Mouse (Mus musculus): Measurements from ENCODE around the gene Atp6v1c2. TPM values are rescaled to one million over a fixed set of nuclear protein-coding genes. Genes with fewer than 3 reads are reported as not detected.

The Atp6v1c2 gene
- polyA plus RNA-seq, 1 experiment from 2014 or later = 16.3 TPM

DNA sequence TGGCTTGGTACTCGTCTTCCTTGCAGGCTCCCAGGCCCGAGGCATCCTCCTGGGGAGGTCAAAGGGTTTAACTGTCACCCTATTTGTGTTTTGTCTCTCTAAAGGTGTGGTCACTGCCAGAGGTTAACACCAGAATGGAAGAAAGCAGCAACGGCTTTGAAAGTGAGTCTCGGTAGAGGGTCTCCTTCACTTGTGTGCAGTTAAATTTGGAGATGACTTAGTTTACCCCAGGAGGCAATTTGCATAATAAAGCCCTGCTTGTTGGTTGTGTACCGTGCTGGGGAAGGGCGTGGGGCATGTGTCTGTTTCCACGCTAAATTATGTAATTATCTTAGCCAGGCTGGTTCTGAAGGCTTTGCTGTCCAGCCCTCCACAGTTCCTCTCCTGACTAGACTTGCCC lies 55.3 kb downstream of the Atp6v1c2 start:
- H3K4me1 ChIP-seq (replicated peaks; ENCODE audit: control insufficient read depth, insufficient read depth) = no peaks in the 10 kb centered on the region
- no peaks in the 10 kb centered on the region for H3K27me3 ChIP-seq (ENCODE audit: control insufficient read depth, insufficient read depth, low read length)
- ATAC-seq (ENCODE audit: low FRiP score, low TSS enrichment) (no peak), DNase-seq (ENCODE audit: low spot score) (no peak)
- no peak overlapping the region for H3K4me3 ChIP-seq (ENCODE audit: low read depth, low read length)
- no peak overlapping the region for H3K9ac ChIP-seq (ENCODE audit: low read length)
- TF ChIP-seq EP300 (optimal IDR thresholded peaks at IDR 0.05) = no peak
- TF ChIP-seq CTCF (IDR thresholded peaks at IDR 0.05; ENCODE audit: low read depth) = no peak
- peaks cover 39% of the 10 kb centered on the region for H3K36me3 ChIP-seq (ENCODE audit: control insufficient read depth, insufficient read depth, low read length)
- WGBS = 84% methylated on average over 7 of the region's 7 CpGs
- H3K27ac ChIP-seq (replicated peaks) = no peak overlapping the region
- H3K9me3 ChIP-seq (ENCODE audit: control insufficient read depth, low read length) = no peaks in the 10 kb centered on the region
- no peak overlapping the region for H3K4me2 ChIP-seq (replicated peaks; ENCODE audit: low read depth)

DNA sequence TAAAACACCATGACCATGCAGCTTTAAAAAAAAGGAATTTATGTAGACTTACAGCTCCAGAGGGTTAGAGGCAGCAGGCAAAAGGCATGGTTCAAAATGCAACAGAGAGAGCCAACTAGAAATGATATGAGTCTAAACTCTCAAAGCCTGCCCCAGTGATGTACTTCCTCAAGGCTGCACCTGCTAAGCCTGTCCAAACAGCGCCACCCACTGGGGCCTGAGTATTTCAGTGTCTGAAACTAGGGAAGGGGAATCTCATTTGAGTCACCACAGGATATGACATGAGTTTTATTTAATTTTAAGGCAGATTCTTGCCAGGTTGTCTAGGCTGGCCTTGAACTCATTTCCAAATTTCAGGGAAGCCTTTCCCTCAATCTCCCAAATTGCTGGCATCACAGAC lies 57.9 kb downstream of the Atp6v1c2 start:
- no peaks in the 10 kb centered on the region for H3K27me3 ChIP-seq (ENCODE audit: control insufficient read depth, insufficient read depth, low read length)
- H3K4me1 ChIP-seq (replicated peaks; ENCODE audit: control insufficient read depth, insufficient read depth) = peaks cover 4% of the 10 kb centered on the region; the same call in 1 of the 2 replicates
- no peak overlapping the region for H3K27ac ChIP-seq (replicated peaks)
- H3K4me2 ChIP-seq (replicated peaks; ENCODE audit: low read depth) = no peak overlapping the region
- peak; percentile 62 for DNase-seq (ENCODE audit: low spot score)
- no peak for TF ChIP-seq EP300 (optimal IDR thresholded peaks at IDR 0.05)
- peak; percentile 72 for TF ChIP-seq CTCF (IDR thresholded peaks at IDR 0.05; ENCODE audit: low read depth)
- no peak overlapping the region for H3K9ac ChIP-seq (ENCODE audit: low read length)
- ATAC-seq (ENCODE audit: low FRiP score, low TSS enrichment) = no peak
- H3K36me3 ChIP-seq (ENCODE audit: control insufficient read depth, insufficient read depth, low read length) = peaks cover 23% of the 10 kb centered on the region
- H3K4me3 ChIP-seq (ENCODE audit: low read depth, low read length) = no peak overlapping the region
- 67% methylated on average over 1 of the region's 1 CpGs for WGBS
- no peaks in the 10 kb centered on the region for H3K9me3 ChIP-seq (ENCODE audit: control insufficient read depth, low read length)

DNA sequence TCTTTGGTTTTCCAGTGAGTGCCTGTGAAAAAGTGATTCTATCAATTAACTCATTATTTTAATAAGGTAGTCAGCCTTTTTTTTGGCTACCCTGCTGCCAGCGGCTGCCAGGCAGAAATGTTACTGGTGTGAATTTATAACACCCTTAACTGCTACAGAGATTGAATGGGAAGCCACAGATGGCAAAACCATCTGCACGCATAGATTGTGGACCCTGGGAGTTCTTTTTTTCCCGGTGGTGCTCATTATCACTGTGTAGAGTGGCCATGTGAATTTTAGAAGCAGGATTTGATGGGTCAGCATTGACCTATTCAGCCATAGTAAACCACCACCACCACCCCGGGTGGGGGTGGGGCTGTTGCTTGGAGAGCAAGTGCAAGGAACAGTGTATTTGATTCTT lies 61.8 kb downstream of the Atp6v1c2 start:
- Histone ChIP-seq H3K4me2 (replicated peaks; ENCODE audit: low read depth) (peak overlapping the region; percentile 66), H3K4me3 (ENCODE audit: low read depth, low read length) (peak overlapping the region; percentile 92), H3K36me3 (ENCODE audit: control insufficient read depth, insufficient read depth, low read length) (peaks cover 14% of the 10 kb centered on the region; the same call in 1 of the 2 replicates), H3K27me3 (ENCODE audit: control insufficient read depth, insufficient read depth, low read length) (no peaks in the 10 kb centered on the region), H3K27ac (replicated peaks) (no peak overlapping the region), H3K9ac (ENCODE audit: low read length) (peak overlapping the region; percentile 86), H3K9me3 (ENCODE audit: control insufficient read depth, low read length) (no peaks in the 10 kb centered on the region), H3K4me1 (replicated peaks; ENCODE audit: control insufficient read depth, insufficient read depth) (peaks cover 4% of the 10 kb centered on the region; the same call in 1 of the 2 replicates)
- ATAC-seq (ENCODE audit: low FRiP score, low TSS enrichment) (no peak), DNase-seq (ENCODE audit: low spot score) (peak; percentile 27)
- TF ChIP-seq CTCF (IDR thresholded peaks at IDR 0.05; ENCODE audit: low read depth) = no peak
- no peak for TF ChIP-seq EP300 (optimal IDR thresholded peaks at IDR 0.05)
- WGBS = 8% methylated on average over 4 of the region's 4 CpGs

DNA sequence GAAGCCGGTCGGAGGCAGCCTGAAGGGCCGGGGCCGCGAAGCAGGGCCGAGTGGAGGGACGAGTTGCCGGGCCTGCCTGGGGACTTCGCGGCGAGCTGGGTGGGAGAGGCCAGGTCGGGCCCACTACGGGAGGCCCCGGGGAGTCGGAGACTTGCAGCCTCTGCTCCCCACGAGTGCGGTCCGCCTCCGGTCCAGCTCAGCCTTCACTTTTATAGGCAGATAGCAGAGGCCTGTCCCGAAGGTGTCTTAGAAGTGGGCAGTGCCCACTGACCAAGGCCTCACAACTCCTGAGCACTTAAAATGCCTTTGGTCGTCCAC lies 62.5 kb downstream of the Atp6v1c2 start:
- Histone ChIP-seq H3K4me3 (ENCODE audit: low read depth, low read length) (peak overlapping the region; percentile 92), H3K9ac (ENCODE audit: low read length) (peak overlapping the region; percentile 86), H3K27me3 (ENCODE audit: control insufficient read depth, insufficient read depth, low read length) (no peaks in the 10 kb centered on the region), H3K9me3 (ENCODE audit: control insufficient read depth, low read length) (no peaks in the 10 kb centered on the region), H3K4me1 (replicated peaks; ENCODE audit: control insufficient read depth, insufficient read depth) (peaks cover 4% of the 10 kb centered on the region; the same call in 1 of the 2 replicates), H3K4me2 (replicated peaks; ENCODE audit: low read depth) (peak overlapping the region; percentile 66), H3K27ac (replicated peaks) (peak overlapping the region; percentile 78), H3K36me3 (ENCODE audit: control insufficient read depth, insufficient read depth, low read length) (peaks cover 12% of the 10 kb centered on the region; the same call in 1 of the 2 replicates)
- under 1% methylated on average over 21 of the region's 21 CpGs for WGBS
- no peak for TF ChIP-seq CTCF (IDR thresholded peaks at IDR 0.05; ENCODE audit: low read depth)
- TF ChIP-seq EP300 (optimal IDR thresholded peaks at IDR 0.05) = no peak
- peak; percentile 71 for ATAC-seq (ENCODE audit: low FRiP score, low TSS enrichment)
- DNase-seq (ENCODE audit: low spot score) = no peak

DNA sequence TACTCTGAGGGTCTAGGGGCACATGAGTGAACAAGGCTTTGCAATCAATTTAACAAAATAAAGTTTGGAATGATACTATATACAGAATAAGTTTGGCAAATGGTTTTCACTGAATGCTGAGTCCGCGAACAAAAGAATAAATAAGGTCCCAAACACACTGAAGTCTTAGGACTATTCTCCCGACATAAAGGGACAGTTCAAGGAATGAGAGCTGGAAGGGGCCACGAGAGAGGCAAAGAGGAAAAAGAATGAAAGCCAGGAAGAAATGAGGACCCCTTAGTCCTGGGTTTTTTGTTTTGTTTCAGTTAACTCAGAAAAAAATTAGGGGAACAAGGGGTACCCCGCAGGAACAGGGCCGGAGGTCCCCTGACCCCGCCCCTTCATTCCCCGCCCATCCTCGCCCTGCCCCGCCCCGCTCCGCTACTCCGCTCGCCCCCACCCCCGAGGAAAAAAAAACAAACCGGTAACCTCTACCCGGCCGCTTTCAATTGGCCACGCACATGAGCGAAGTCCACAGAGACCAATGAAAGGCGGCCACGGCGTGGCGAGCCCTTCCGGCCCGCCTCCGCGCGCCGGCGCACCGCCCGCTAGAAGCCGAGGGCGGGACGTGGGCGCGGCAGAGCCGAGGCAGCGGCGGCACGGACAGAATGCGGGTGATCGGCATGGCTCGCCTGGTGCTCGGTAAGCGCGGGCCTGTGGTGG lies 63.0 kb downstream of the Atp6v1c2 start, which contains the start of gene Pdia6:
Pdia6 (plus strand) TSS at position 575 of the 702 bp plus-strand sequence.
- under 1% methylated on average over 47 of the region's 48 CpGs for WGBS
- peak; percentile 100 for ATAC-seq (ENCODE audit: low FRiP score, low TSS enrichment)

DNA sequence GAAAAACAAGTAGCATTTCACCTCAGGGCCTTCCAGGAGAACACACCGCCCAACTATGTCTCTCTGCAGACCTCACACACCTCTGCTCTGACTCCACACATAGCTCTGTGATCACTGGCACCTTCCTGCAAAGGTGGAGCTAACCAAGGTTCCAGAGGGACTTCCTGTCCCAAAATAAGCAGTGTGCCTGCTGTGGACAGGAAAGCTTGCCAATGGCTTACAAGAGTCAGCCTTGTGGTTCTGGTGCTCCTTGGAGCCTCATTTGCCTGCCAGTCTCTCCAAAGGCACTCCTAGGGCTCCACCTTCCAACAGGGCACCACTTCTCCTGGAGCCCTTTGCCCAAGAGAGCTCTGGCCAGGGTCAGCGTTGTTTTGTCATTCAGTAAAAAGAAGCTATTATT lies 64.3 kb downstream of the Atp6v1c2 start:
- DNase-seq (ENCODE audit: low spot score) = no peak
- no peak overlapping the region for H3K4me3 ChIP-seq (ENCODE audit: low read depth, low read length)
- no peaks in the 10 kb centered on the region for H3K36me3 ChIP-seq (ENCODE audit: control insufficient read depth, insufficient read depth, low read length)
- no peak for TF ChIP-seq EP300 (optimal IDR thresholded peaks at IDR 0.05)
- no peak for TF ChIP-seq CTCF (IDR thresholded peaks at IDR 0.05; ENCODE audit: low read depth)
- H3K9ac ChIP-seq (ENCODE audit: low read length) = no peak overlapping the region
- no peaks in the 10 kb centered on the region for H3K9me3 ChIP-seq (ENCODE audit: control insufficient read depth, low read length)
- ATAC-seq (ENCODE audit: low FRiP score, low TSS enrichment) = no peak
- no peaks in the 10 kb centered on the region for H3K27me3 ChIP-seq (ENCODE audit: control insufficient read depth, insufficient read depth, low read length)
- peaks cover 4% of the 10 kb centered on the region; the same call in 1 of the 2 replicates for H3K4me1 ChIP-seq (replicated peaks; ENCODE audit: control insufficient read depth, insufficient read depth)
- no peak overlapping the region for H3K27ac ChIP-seq (replicated peaks)
- WGBS = 78% methylated on average over 2 of the region's 2 CpGs
- H3K4me2 ChIP-seq (replicated peaks; ENCODE audit: low read depth) = no peak overlapping the region

More for the DNA sequence above, 63.0 kb downstream of the Atp6v1c2 start, which contains the start of gene Pdia6:
- H3K36me3 ChIP-seq (ENCODE audit: control insufficient read depth, insufficient read depth, low read length) = peaks cover 7% of the 10 kb centered on the region; the same call in 1 of the 2 replicates
- H3K9me3 ChIP-seq (ENCODE audit: control insufficient read depth, low read length) = no peaks in the 10 kb centered on the region
- H3K27ac ChIP-seq (replicated peaks) = peak within 1 kb of the TSS; percentile 78
- H3K4me1 ChIP-seq (replicated peaks; ENCODE audit: control insufficient read depth, insufficient read depth) = peaks cover 4% of the 10 kb centered on the region; the same call in 1 of the 2 replicates
- DNase-seq (ENCODE audit: low spot score) = peak; percentile 95
- H3K9ac ChIP-seq (ENCODE audit: low read length) = peak within 1 kb of the TSS; percentile 86
- no peak for TF ChIP-seq EP300 (optimal IDR thresholded peaks at IDR 0.05)
- no peak for TF ChIP-seq CTCF (IDR thresholded peaks at IDR 0.05; ENCODE audit: low read depth)
- H3K4me2 ChIP-seq (replicated peaks; ENCODE audit: low read depth) = peak within 1 kb of the TSS; percentile 66
- no peaks in the 10 kb centered on the region for H3K27me3 ChIP-seq (ENCODE audit: control insufficient read depth, insufficient read depth, low read length)
- peak within 1 kb of the TSS; percentile 92 for H3K4me3 ChIP-seq (ENCODE audit: low read depth, low read length)

All from stomach, postnatal 0 days (tissue).